Mouse (Mus musculus) midbrain, postnatal 0 days (tissue): ENCODE results near the gene Gzmg. TPM values are rescaled to one million over a fixed set of nuclear protein-coding genes. Genes with fewer than 3 reads are reported as not detected.

Experiments
- polyA plus RNA-seq: library from polyadenylated mRNA; unstranded; fragments of >200 nt; fragmentation: Nextera tagmentation; extraction: Ambion mirVana; gene quantifications from 2 replicates; pipeline ENCODE4 v1.2.1, GENCODE M21; 2015
- total RNA-seq: library from RNA; depleted of rRNA; stranded (reverse); fragments of >200 nt; gene quantifications from 2 replicates; pipeline ENCODE4 v1.2.3, GENCODE M21; 2014; rRNA removed

Gzmg gene
- total and polyA plus RNA-seq, 2 experiments from 2014 or later, result not detected

Other genes with a start within 250 kb of the Gzmg start
- gene Cma1, start 214.9 kb downstream of the Gzmg start, total RNA-seq, result 2.7 TPM in 1 of 2 replicates, not detected in the other
- gene Cma1, start 214.9 kb downstream of the Gzmg start, polyA plus RNA-seq, result 0.42 and 1.7 TPM in 2 replicates
- not detected in 2 replicates for gene Cma2, start 208.6 kb downstream of the Gzmg start, total RNA-seq
- not detected in 2 replicates for gene Cma2, start 208.6 kb downstream of the Gzmg start, polyA plus RNA-seq
- not detected in 2 replicates for gene Mcpt1, start 141.6 kb downstream of the Gzmg start, total RNA-seq
- not detected in 2 replicates for gene Mcpt1, start 141.6 kb downstream of the Gzmg start, polyA plus RNA-seq
- not detected in 2 replicates for gene Mcpt9, start 129.1 kb downstream of the Gzmg start, total RNA-seq
- not detected in 2 replicates for gene Mcpt9, start 129.1 kb downstream of the Gzmg start, polyA plus RNA-seq
- not detected in 2 replicates for gene Mcpt2, start 117.5 kb downstream of the Gzmg start, total RNA-seq
- not detected in 2 replicates for gene Mcpt2, start 117.5 kb downstream of the Gzmg start, polyA plus RNA-seq
- gene Mcpt4, start 97.3 kb downstream of the Gzmg start, total RNA-seq, result 0.38 TPM in 1 of 2 replicates, not detected in the other
- gene Mcpt4, start 97.3 kb downstream of the Gzmg start, polyA plus RNA-seq, result not detected in 2 replicates
- gene Mcpt8, start 74.3 kb downstream of the Gzmg start, total RNA-seq, result not detected in 2 replicates
- not detected in 2 replicates for gene Mcpt8, start 74.3 kb downstream of the Gzmg start, polyA plus RNA-seq
- gene Ctsg, start 57.0 kb downstream of the Gzmg start, total RNA-seq, result not detected in 2 replicates
- 0.21 TPM in 1 of 2 replicates, not detected in the other for gene Ctsg, start 57.0 kb downstream of the Gzmg start, polyA plus RNA-seq
- not detected in 2 replicates for gene Gzme, start 39.0 kb downstream of the Gzmg start, total RNA-seq
- not detected in 2 replicates for gene Gzme, start 39.0 kb downstream of the Gzmg start, polyA plus RNA-seq
- not detected in 2 replicates for gene Gzmd, start 27.0 kb downstream of the Gzmg start, total RNA-seq
- not detected in 2 replicates for gene Gzmd, start 27.0 kb downstream of the Gzmg start, polyA plus RNA-seq
- gene Gzmn, start 15.0 kb upstream of the Gzmg start, total RNA-seq, result not detected in 2 replicates
- not detected in 2 replicates for gene Gzmn, start 15.0 kb upstream of the Gzmg start, polyA plus RNA-seq
- not detected in 2 replicates for gene Gzmf, start 51.8 kb upstream of the Gzmg start, total RNA-seq
- not detected in 2 replicates for gene Gzmf, start 51.8 kb upstream of the Gzmg start, polyA plus RNA-seq
- not detected in 2 replicates for gene Gzmc, start 75.1 kb upstream of the Gzmg start, total RNA-seq
- 0.20 TPM in 1 of 2 replicates, not detected in the other for gene Gzmc, start 75.1 kb upstream of the Gzmg start, polyA plus RNA-seq
- gene Gzmb, start 102.7 kb upstream of the Gzmg start, total RNA-seq, result not detected in 2 replicates
- not detected in 2 replicates for gene Gzmb, start 102.7 kb upstream of the Gzmg start, polyA plus RNA-seq
- 0.22 and 0.47 TPM in 2 replicates for gene Atp12a, start 205.5 kb upstream of the Gzmg start, total RNA-seq
- 0.15 and 0.38 TPM in 2 replicates for gene Atp12a, start 205.5 kb upstream of the Gzmg start, polyA plus RNA-seq
- gene Rnf17, start 243.0 kb upstream of the Gzmg start, total RNA-seq, result 0.82 and 1.7 TPM in 2 replicates
- 0.62 and 1.0 TPM in 2 replicates for gene Rnf17, start 243.0 kb upstream of the Gzmg start, polyA plus RNA-seq